Mouse (Mus musculus): ENCODE data around the gene Gm5662. TPM values are rescaled to one million over a fixed set of nuclear protein-coding genes. Genes with fewer than 3 reads are reported as not detected.
"Not testable (repeated sequence)": the region's sequence is repeated elsewhere in the genome, so short reads cannot be mapped to it uniquely, and the experiment has no call there.

The Gm5662 gene
- polyA plus RNA-seq (2017; shearing (Covaris generic)): not detected

- ATAC-seq: not testable (repeated sequence)
Observed at GRCm38 (mm10) chr12:88274400-88274799, at the start of gene Gm5662. Gm5662 (minus strand) TSS chr12:88274500.

DNA sequence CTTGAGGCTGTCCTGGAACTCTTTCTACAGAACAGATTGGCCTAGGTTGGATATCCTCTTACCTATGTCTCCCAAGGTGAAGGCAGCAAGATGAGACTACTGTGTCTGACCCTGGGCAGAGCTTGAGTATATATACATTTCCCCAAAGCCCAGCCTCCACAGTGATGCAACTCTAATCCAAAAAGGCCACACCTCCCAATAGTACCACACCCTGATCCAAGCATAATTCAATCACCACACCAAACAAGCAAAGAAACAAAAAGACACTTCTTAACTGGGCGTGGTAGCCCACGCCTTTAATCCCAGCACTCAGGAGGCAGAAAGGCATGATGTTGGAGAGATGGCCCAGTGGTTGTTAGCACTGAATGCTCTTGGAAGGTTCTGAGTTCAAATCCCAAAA lies 49.6 kb upstream of the Gm5662 start, which contains the start of gene Gm5039:
Gene Gm5039, minus strand, starts transcription at position 101 of the 400 bp plus-strand sequence.
- not testable (repeated sequence) for ATAC-seq

DNA sequence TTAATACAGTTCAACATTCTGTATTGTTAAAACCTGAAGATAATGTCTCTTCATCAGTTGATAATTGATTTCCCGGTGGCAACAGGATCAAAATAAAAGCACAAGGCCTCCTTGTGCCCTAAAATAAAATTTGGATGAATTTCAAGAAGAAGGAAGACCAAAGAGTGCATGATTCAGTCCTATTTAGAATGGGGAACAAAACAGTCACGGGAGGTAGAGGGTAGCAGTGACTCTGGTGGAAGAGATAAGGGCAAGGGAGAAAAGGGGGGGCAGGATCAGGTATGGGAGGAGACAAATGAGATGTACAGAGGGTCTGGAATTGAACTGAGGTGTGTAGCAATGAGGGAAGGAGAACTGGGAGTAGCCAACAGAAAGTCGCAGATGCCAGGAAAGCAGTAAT lies 40.3 kb upstream of the Gm5662 start:
- no peak for ATAC-seq

- not testable (repeated sequence) for ATAC-seq
Observed at GRCm38 (mm10) chr12:88297171-88297570, 22.9 kb upstream of the Gm5662 start.

DNA sequence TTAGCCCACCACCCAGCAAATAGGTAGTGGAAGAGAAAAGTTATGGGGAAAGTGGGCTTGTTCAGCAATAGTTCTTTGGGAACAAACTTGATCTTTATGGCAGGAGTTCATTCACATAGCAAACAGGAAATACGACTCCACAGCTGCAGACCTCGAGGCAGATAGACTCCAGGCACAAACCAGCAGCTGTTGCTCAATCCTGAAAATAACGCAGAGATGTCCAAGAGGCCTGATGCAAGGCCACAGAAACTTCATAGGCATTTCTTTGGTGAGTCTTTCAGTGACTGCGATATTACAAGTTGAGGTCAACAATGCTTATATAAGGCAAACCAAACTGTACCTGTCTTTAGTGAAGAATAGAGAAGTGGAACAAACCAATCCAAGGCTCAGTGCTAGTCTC lies 18.8 kb upstream of the Gm5662 start:
- not testable (repeated sequence) for ATAC-seq

- ATAC-seq: not testable (repeated sequence)
Observed at GRCm38 (mm10) chr12:88285224-88285623, 10.9 kb upstream of the Gm5662 start.

DNA sequence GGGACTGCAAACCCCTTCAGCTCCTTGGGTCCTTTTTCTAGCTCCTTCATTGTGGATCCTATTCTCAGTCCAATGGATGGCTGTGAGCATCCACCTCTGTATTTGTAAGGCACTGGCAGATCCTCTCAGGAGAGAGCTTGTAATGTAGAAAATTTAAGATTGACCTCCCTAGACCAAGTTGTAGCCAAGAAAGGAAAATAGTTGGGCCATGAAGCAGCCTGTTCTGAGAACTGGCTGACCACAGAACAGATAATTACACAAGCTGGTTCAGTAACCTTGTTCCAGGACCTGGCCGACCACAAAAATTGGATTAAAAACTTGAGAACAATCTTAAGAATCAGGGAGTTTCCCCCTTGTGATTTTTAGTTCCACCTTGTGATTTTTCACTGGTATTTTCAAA lies 17.1 kb downstream of the Gm5662 start:
- ATAC-seq: no peak

DNA sequence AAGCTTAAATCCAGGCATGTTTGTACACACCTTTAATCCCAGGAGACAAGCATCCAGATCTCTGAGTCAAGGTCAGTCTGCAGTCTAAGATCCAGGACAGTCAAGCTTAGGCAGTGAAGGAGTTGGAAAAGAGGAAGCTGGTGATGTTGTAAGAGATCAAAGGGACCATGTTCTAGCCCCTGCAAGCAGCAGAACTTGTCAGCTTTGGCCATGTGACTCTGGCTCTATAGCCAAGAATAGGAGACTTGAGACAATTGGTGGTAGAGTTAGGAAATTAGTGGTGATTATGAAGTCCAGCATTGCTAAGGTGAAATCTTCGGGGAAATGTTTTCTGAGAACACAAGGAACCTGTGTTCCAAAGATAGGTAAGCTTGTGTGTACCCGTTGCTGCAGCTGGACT lies 18.4 kb downstream of the Gm5662 start:
- ATAC-seq: not testable (repeated sequence)

GRCm38 (mm10) chr12:88250000-88250399 lies 24.3 kb downstream of the Gm5662 start, which contains the start of gene Gm8332:
Gm8332 (minus strand) TSS chr12:88250100.
- ATAC-seq: not testable (repeated sequence)

DNA sequence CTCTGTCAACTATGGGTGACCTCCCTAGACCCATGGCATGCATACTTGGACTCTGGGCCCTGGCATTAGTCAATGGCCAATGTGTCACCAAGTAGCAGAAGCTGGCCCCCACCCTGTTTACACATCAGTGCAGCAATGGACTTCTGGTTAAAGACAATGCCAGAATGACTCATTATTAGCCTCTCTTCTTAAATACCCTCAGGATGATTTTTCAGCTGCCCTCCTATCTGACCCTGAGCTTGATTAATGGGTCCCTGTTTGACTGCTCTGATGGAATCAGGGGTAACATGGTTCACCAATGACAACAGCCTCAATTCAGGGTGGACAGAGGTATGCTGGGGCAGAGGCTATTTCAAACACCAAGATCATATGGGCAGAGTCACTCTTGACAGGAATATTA lies 28.5 kb downstream of the Gm5662 start:
- not testable (repeated sequence) for ATAC-seq

GRCm38 (mm10) chr12:88242940-88243339 lies 31.4 kb downstream of the Gm5662 start:
- ATAC-seq: not testable (repeated sequence)

Other genes with a start within 250 kb of the Gm5662 start
- not detected for gene Gm2056, start 247.5 kb downstream of the Gm5662 start, polyA plus RNA-seq (2017; shearing (Covaris generic))
- gene Gm16368, start 190.8 kb downstream of the Gm5662 start, polyA plus RNA-seq (2017; shearing (Covaris generic)): not detected
- gene Gm10436, start 92.4 kb downstream of the Gm5662 start, polyA plus RNA-seq (2017; shearing (Covaris generic)): not detected
- not detected for gene Gm8332, start 24.4 kb downstream of the Gm5662 start, polyA plus RNA-seq (2017; shearing (Covaris generic))
- gene Gm5039, start 49.5 kb upstream of the Gm5662 start, polyA plus RNA-seq (2017; shearing (Covaris generic)): not detected
- gene Adck1, start 86.1 kb upstream of the Gm5662 start, polyA plus RNA-seq (2017; shearing (Covaris generic)): 10 to 100 TPM in 1 of 2 experiments, 1 to 10 TPM in 1; 8.3 to 10.1 TPM